Mouse (Mus musculus) ES-Bruce4 (cell line): ENCODE results near the gene Sptbn2. TPM values are rescaled to one million over a fixed set of nuclear protein-coding genes. Genes with fewer than 3 reads are reported as not detected.

Experiments
- H3K27ac ChIP-seq: 2 replicates; pipeline ENCODE4 v1.5.1; 2012; ENCODE audit warnings: low read length, inconsistent platforms; ENCODE audit not compliant: insufficient read depth
- H3K27me3 ChIP-seq: 2 replicates; pipeline ENCODE4 v1.6.1; 2012; ENCODE audit warnings: mild to moderate bottlenecking, low read length, inconsistent platforms; ENCODE audit not compliant: control insufficient read depth, poor library complexity, insufficient read depth, severe bottlenecking
- H3K36me3 ChIP-seq: 2 replicates; pipeline ENCODE4 v1.6.1; 2012; ENCODE audit warnings: inconsistent platforms, mild to moderate bottlenecking, low read length, moderate library complexity; ENCODE audit not compliant: control insufficient read depth, poor library complexity, insufficient read depth, severe bottlenecking
- H3K4me1 ChIP-seq: one replicate; pipeline ENCODE4 v1.8.1; 2011; ENCODE audit warnings: low read length; ENCODE audit not compliant: control insufficient read depth, insufficient read depth
- H3K4me3 ChIP-seq: 2 replicates; pipeline ENCODE4 v1.5.1; 2011; ENCODE audit warnings: low read depth, mild to moderate bottlenecking, low read length
- H3K9ac ChIP-seq: 2 replicates; pipeline ENCODE4 v1.6.1; 2012; ENCODE audit warnings: low read depth, mild to moderate bottlenecking, inconsistent platforms; ENCODE audit not compliant: poor library complexity, severe bottlenecking
- H3K9me3 ChIP-seq: replicated peaks from 2 replicates; pipeline ENCODE4 v1.6.1; 2012; ENCODE audit warnings: mild to moderate bottlenecking, low read length, inconsistent platforms; ENCODE audit not compliant: control insufficient read depth, poor library complexity, insufficient read depth, severe bottlenecking
- CTCF ChIP-seq: IDR thresholded peaks from one replicate; pipeline ENCODE4 v1.8.1; 2011; ENCODE audit warnings: low read depth, low read length
- EP300 ChIP-seq: IDR thresholded peaks from 2 replicates; pipeline ENCODE4 v1.6.1; 2011; ENCODE audit warnings: low read depth, low read length; ENCODE audit not compliant: insufficient read depth
- POLR2A ChIP-seq: IDR thresholded peaks from one replicate; pipeline ENCODE4 v1.8.1; 2011; ENCODE audit warnings: low read length; ENCODE audit not compliant: insufficient read depth
- polyA plus RNA-seq: library from polyadenylated mRNA; stranded (reverse); fragments of >200 nt; gene quantifications from 2 replicates; pipeline ENCODE4 v1.2.4, GENCODE M21; 2011; ENCODE audit warnings: low read depth; ENCODE audit not compliant: missing spikeins, insufficient read depth, insufficient read length

Gene Sptbn2
- polyA plus RNA-seq, 1 experiment: 13.7 TPM

DNA sequence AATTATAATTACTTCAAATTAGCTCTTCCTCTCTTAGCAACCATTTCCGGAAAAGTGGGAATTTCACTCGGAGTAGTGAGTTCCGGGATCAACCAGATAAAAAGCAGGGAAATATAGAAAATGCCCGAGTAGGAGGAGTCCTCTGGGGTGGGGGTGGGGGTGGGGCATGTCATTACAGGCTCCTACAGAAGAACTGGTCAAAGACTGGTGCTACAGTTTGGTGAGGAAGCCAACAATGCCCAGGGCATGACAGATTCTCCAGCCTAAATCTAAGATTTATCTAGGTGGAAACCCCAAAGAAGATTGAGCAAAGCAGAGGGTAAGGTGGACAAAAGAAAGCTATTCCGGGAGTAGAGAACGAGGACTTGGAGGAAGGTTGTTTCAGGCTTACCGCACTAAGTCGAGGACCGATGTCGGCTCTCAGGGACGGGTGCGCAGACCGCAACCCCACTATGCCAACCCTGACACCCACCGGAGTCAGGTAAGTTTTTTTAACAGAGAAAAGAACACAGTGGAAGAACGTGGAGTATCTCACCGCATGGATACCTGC is 82.4 kb downstream of the Sptbn2 start:
- peaks cover 4% of the 10 kb centered on the region for H3K4me1 ChIP-seq
- TF ChIP-seq POLR2A (no peak), CTCF (no peak), EP300 (no peak)
- peaks cover 44% of the 10 kb centered on the region for H3K36me3 ChIP-seq
- H3K27ac ChIP-seq: peak overlapping the region; percentile 12
- H3K9me3 ChIP-seq: no peaks in the 10 kb centered on the region
- H3K4me3 ChIP-seq: peak overlapping the region; percentile 96
- peak overlapping the region; percentile 86 for H3K9ac ChIP-seq
- no peaks in the 10 kb centered on the region for H3K27me3 ChIP-seq

- peaks cover 4% of the 10 kb centered on the region for H3K4me1 ChIP-seq
- H3K36me3 ChIP-seq: peaks cover 42% of the 10 kb centered on the region
- peak within 1 kb of the TSS; percentile 84 for H3K27ac ChIP-seq
- H3K27me3 ChIP-seq: no peaks in the 10 kb centered on the region
- peak within 1 kb of the TSS; percentile 96 for H3K4me3 ChIP-seq
- H3K9ac ChIP-seq: peak within 1 kb of the TSS; percentile 86
- H3K9me3 ChIP-seq: no peaks in the 10 kb centered on the region
- TF ChIP-seq CTCF (no peak), EP300 (no peak), POLR2A (peak; percentile 29)
Observed at GRCm38 (mm10) chr19:4793831-4794422, 83.0 kb downstream of the Sptbn2 start, which contains the start of gene Rbm4. Gene Rbm4 (minus strand): TSS chr19:4793901.

DNA sequence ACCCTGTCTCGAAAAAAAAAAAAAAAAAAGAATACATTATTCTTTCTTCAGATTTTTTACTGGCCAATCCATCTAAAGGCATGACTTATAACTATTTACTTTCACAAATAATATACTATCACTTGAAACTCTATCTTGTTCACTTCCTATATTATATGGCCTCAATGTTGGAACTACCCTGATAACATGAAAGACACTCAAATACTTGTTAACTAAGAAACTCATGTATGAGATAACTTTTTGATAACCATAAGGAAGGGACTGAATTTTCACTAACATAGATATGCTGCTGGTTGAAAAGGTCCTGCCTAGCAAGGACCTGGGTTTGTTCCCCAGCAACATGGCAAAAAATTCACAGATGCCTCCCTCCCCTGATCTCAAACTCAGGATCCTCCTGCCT is 85.0 kb downstream of the Sptbn2 start:
- Histone ChIP-seq H3K27ac (no peak overlapping the region), H3K9me3 (no peaks in the 10 kb centered on the region), H3K36me3 (peaks cover 44% of the 10 kb centered on the region), H3K27me3 (no peaks in the 10 kb centered on the region), H3K4me1 (peaks cover 5% of the 10 kb centered on the region), H3K9ac (no peak overlapping the region), H3K4me3 (no peak overlapping the region)
- TF ChIP-seq POLR2A (no peak), EP300 (no peak), CTCF (no peak)

DNA sequence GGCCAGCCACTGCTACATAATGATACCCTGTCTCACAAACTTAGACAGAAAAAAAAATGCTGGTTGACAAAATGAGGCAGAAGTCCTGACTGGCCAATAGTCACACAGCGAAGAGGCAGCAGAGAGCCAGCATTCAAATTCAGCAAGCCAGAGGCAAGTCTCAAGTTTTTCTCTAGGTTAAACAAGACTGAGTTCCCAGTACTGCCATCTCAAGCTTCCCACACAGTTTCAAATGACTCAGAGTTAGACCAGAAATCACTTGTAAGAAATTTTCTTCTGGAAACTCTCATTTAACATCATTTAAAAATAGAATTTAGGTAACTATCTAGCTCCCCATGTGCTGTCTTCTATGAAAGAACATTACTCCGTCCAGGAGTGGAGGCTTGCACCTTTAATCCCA is 86.9 kb downstream of the Sptbn2 start:
- no peak for TF ChIP-seq CTCF
- TF ChIP-seq POLR2A: no peak
- no peak for TF ChIP-seq EP300
- H3K9ac ChIP-seq: no peak overlapping the region
- peaks cover 3% of the 10 kb centered on the region for H3K4me1 ChIP-seq
- no peaks in the 10 kb centered on the region for H3K9me3 ChIP-seq
- no peaks in the 10 kb centered on the region for H3K27me3 ChIP-seq
- no peak overlapping the region for H3K4me3 ChIP-seq
- peaks cover 48% of the 10 kb centered on the region for H3K36me3 ChIP-seq
- 0 out of 2 replicates have a peak overlapping the region, but pooled peaks have one; percentile 31 for H3K27ac ChIP-seq

- Histone ChIP-seq H3K4me1 (peaks cover 3% of the 10 kb centered on the region), H3K27ac (peak overlapping the region; percentile 31; the same call in 1 of the 2 replicates), H3K27me3 (no peaks in the 10 kb centered on the region), H3K9ac (no peak overlapping the region), H3K4me3 (no peak overlapping the region), H3K36me3 (peaks cover 56% of the 10 kb centered on the region), H3K9me3 (no peaks in the 10 kb centered on the region)
- TF ChIP-seq EP300 (no peak), POLR2A (no peak), CTCF (no peak)
Observed at GRCm38 (mm10) chr19:4799083-4799482, 88.1 kb downstream of the Sptbn2 start.

Other genes with a start within 250 kb of the Sptbn2 start
- gene Syt12, start 233.7 kb upstream of the Sptbn2 start, polyA plus RNA-seq: not detected in 2 replicates
- not detected in 2 replicates for gene 2010003K11Rik, start 212.6 kb upstream of the Sptbn2 start, polyA plus RNA-seq
- gene Pcx, start 200.7 kb upstream of the Sptbn2 start, polyA plus RNA-seq: 7.9 TPM in 2 replicates
- gene Lrfn4, start 95.5 kb upstream of the Sptbn2 start, polyA plus RNA-seq: 13.5 and 15.3 TPM in 2 replicates
- 32.7 and 34.4 TPM in 2 replicates for gene Rce1, start 85.5 kb upstream of the Sptbn2 start, polyA plus RNA-seq
- 0.32 and 0.87 TPM in 2 replicates for gene Gm960, start 12.5 kb upstream of the Sptbn2 start, polyA plus RNA-seq
- 7.2 and 7.4 TPM in 2 replicates for gene Rbm4b, start 45.3 kb downstream of the Sptbn2 start, polyA plus RNA-seq
- gene Rbm4, start 82.7 kb downstream of the Sptbn2 start, polyA plus RNA-seq: 67.6 and 72.7 TPM in 2 replicates
- 22.2 and 23.5 TPM in 2 replicates for gene Gm21992, start 100.4 kb downstream of the Sptbn2 start, polyA plus RNA-seq
- gene Rbm14, start 100.5 kb downstream of the Sptbn2 start, polyA plus RNA-seq: 79.2 and 85.2 TPM in 2 replicates
- 36.6 and 37.3 TPM in 2 replicates for gene Ccs, start 128.2 kb downstream of the Sptbn2 start, polyA plus RNA-seq
- 0.27 TPM in 1 of 2 replicates, not detected in the other for gene Ccdc87, start 128.2 kb downstream of the Sptbn2 start, polyA plus RNA-seq
- gene Ctsf, start 144.0 kb downstream of the Sptbn2 start, polyA plus RNA-seq: 13.5 and 13.6 TPM in 2 replicates
- gene Actn3, start 166.7 kb downstream of the Sptbn2 start, polyA plus RNA-seq: 4.5 and 4.8 TPM in 2 replicates
- gene Zdhhc24, start 167.5 kb downstream of the Sptbn2 start, polyA plus RNA-seq: 8.2 and 10.3 TPM in 2 replicates
- gene Bbs1, start 195.5 kb downstream of the Sptbn2 start, polyA plus RNA-seq: 3.9 and 5.3 TPM in 2 replicates
- gene Dpp3, start 217.1 kb downstream of the Sptbn2 start, polyA plus RNA-seq: 129 and 139 TPM in 2 replicates
- gene Peli3, start 232.0 kb downstream of the Sptbn2 start, polyA plus RNA-seq: 2.7 and 3.9 TPM in 2 replicates